Mouse (Mus musculus) myocyte (in vitro differentiated cells): ENCODE data around the gene Gtf3a.

Source experiments
- CEBPB ChIP-seq: IDR thresholded peaks from 2 replicates; pipeline ENCODE4 v1.6.1; 2011; ENCODE audit warnings: mild to moderate bottlenecking, moderate library complexity; ENCODE audit not compliant: poor library complexity, insufficient read depth, severe bottlenecking
- E2F4 ChIP-seq: IDR thresholded peaks from one replicate; pipeline ENCODE4 v1.6.1; 2011; ENCODE audit warnings: mild to moderate bottlenecking, control low read depth, moderate library complexity; ENCODE audit not compliant: insufficient read depth
- MAX ChIP-seq: IDR thresholded peaks from one replicate; pipeline ENCODE4 v1.6.1; 2011; ENCODE audit warnings: low read depth, mild to moderate bottlenecking, control low read depth
- MYOD1 ChIP-seq, 3 experiments: IDR thresholded peaks; one replicate each; pipeline ENCODE4 v1.6.1; 2011; ENCODE audit warnings: control low read depth in 2 of 3, low read depth in 2 of 3, mild to moderate bottlenecking in 2 of 3, moderate library complexity in 1 of 3; ENCODE audit not compliant: insufficient read length in 2 of 3, control insufficient read depth in 1 of 3
- MYOG ChIP-seq, 3 experiments: IDR thresholded peaks; one replicate each; pipeline ENCODE4 v1.6.1; 2011; ENCODE audit warnings: control low read depth in 2 of 3, low read depth in 2 of 3, mild to moderate bottlenecking in 2 of 3; ENCODE audit not compliant: insufficient read length in 2 of 3, control insufficient read depth in 1 of 3, insufficient read depth in 1 of 3
- POLR2A ChIP-seq: IDR thresholded peaks from one replicate; pipeline ENCODE4 v1.6.1; 2011; ENCODE audit warnings: low read depth, mild to moderate bottlenecking, control low read depth, moderate library complexity; ENCODE audit not compliant: insufficient read length
- POLR2AphosphoS2 ChIP-seq: IDR thresholded peaks from one replicate; pipeline ENCODE4 v1.6.1; 2011; ENCODE audit warnings: low read depth, control low read depth; ENCODE audit not compliant: insufficient read length
- REST ChIP-seq: IDR thresholded peaks from one replicate; pipeline ENCODE4 v1.6.1; 2011; ENCODE audit warnings: mild to moderate bottlenecking, control low read depth, moderate library complexity; ENCODE audit not compliant: insufficient read depth, insufficient read length
- SRF ChIP-seq: IDR thresholded peaks from one replicate; pipeline ENCODE4 v1.6.1; 2011; ENCODE audit warnings: low read depth; ENCODE audit not compliant: control insufficient read depth, insufficient read length
- TCF12 ChIP-seq: IDR thresholded peaks from one replicate; pipeline ENCODE4 v1.6.1; 2011; ENCODE audit warnings: mild to moderate bottlenecking, control low read depth; ENCODE audit not compliant: poor library complexity, insufficient read depth, severe bottlenecking
- USF1 ChIP-seq: IDR thresholded peaks from one replicate; pipeline ENCODE4 v1.6.1; 2011; ENCODE audit warnings: low read depth, mild to moderate bottlenecking, control low read depth, moderate library complexity

DNA sequence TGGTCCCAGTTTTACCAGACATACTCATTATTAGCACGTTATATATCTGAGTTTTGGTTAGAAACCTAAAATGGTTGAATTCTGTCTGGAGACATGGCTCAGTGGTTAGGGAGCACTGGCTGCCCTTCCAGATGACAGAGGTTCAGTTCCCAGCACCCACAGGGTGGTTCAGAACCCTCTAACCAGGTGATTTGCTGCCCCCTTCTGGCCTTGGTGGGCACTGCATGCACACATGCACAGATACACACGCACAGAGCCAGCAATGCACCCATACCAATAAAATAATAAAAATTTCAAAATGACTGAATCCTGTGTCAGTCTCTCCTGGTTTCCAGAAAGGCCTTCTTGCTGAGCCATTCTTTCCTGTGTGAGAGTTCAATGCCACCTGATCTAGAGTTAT lies 3.9 kb upstream of the Gtf3a start:
- TF ChIP-seq USF1 (no peak), MAX (no peak), E2F4 (no peak), POLR2A (no peak), MYOG (IDR thresholded peaks at IDR 0.05; ENCODE audit: control insufficient read depth in 1 of 3, insufficient read depth in 1 of 3, insufficient read length in 2 of 3, low read depth in 2 of 3) (no peak), MYOD1 (IDR thresholded peaks at IDR 0.05; ENCODE audit: control insufficient read depth in 1 of 3, insufficient read length in 2 of 3, low read depth in 2 of 3) (no peak), POLR2AphosphoS2 (no peak), REST (no peak), SRF (no peak), CEBPB (no peak), TCF12 (no peak)
